Mouse (Mus musculus): ENCODE data around the gene Snca. TPM values are rescaled to one million over a fixed set of nuclear protein-coding genes. Genes with fewer than 3 reads are reported as not detected.

Gene Snca
- 100 to 1,000 TPM; 443 to 477 TPM for total RNA-seq (2021)
- long read RNA-seq, transcript Snca-201 (6 exons, 1,280 nt) = major isoform, 203 of 267 reads
- long read RNA-seq, transcript Snca-202 (6 exons, 1,188 nt) = minor isoform, 48 of 267 reads
- long read RNA-seq, partial matches to known transcripts = 11 of 267 reads
- long read RNA-seq, other reads (novel, unspliced or antisense) = 5 of 267 reads

- peak; percentile 30 to 67 for DNase-seq (ENCODE audit: low spot score in 2 of 2)
These were observed at the start of gene Snca for GRCm38 (mm10) chr6:60829282-60829891. TSS of gene Snca (minus strand) at chr6:60829855.

GRCm38 (mm10) chr6:60870126-60870525 lies 40.5 kb upstream of the Snca start:
- DNase-seq (ENCODE audit: low spot score in 2 of 2) = peak; percentile 53 to 82

- peak in 1 of 2 experiments; percentile 25 for DNase-seq (ENCODE audit: low spot score in 2 of 2)
These were observed 26.9 kb upstream of the Snca start for GRCm38 (mm10) chr6:60856599-60856998.

GRCm38 (mm10) chr6:60851690-60852089 lies 22.0 kb upstream of the Snca start:
- DNase-seq (ENCODE audit: low spot score in 2 of 2) = no peak

- peak; percentile 84 to 85 for DNase-seq (ENCODE audit: low spot score in 2 of 2)
These were observed 1.0 kb downstream of the Snca start for GRCm38 (mm10) chr6:60828429-60829264.

GRCm38 (mm10) chr6:60828047-60828428 lies 1.6 kb downstream of the Snca start:
- no peak for DNase-seq (ENCODE audit: low spot score in 2 of 2)

- no peak for DNase-seq (ENCODE audit: low spot score in 2 of 2)
These were observed 2.4 kb downstream of the Snca start for GRCm38 (mm10) chr6:60827290-60827689.

- DNase-seq (ENCODE audit: low spot score in 2 of 2) = no peak
These were observed 10.4 kb downstream of the Snca start for GRCm38 (mm10) chr6:60819272-60819671.

GRCm38 (mm10) chr6:60813516-60813915 lies 16.1 kb downstream of the Snca start:
- no peak for DNase-seq (ENCODE audit: low spot score in 2 of 2)

- no peak for DNase-seq (ENCODE audit: low spot score in 2 of 2)
These were observed 31.4 kb downstream of the Snca start for GRCm38 (mm10) chr6:60798266-60798665.

GRCm38 (mm10) chr6:60793659-60794365 lies 35.8 kb downstream of the Snca start:
- peak in 1 of 2 experiments; percentile 23 for DNase-seq (ENCODE audit: low spot score in 2 of 2)

GRCm38 (mm10) chr6:60786955-60787354 lies 42.7 kb downstream of the Snca start:
- no peak for DNase-seq (ENCODE audit: low spot score in 2 of 2)

- DNase-seq (ENCODE audit: low spot score in 2 of 2) = peak in 1 of 2 experiments; percentile 54
These were observed 57.8 kb downstream of the Snca start for GRCm38 (mm10) chr6:60771899-60772298.

GRCm38 (mm10) chr6:60765696-60766095 lies 64.0 kb downstream of the Snca start:
- DNase-seq (ENCODE audit: low spot score in 2 of 2) = peak in 1 of 2 experiments; percentile 49

GRCm38 (mm10) chr6:60762864-60763263 lies 66.8 kb downstream of the Snca start:
- no peak for DNase-seq (ENCODE audit: low spot score in 2 of 2)

- no peak for DNase-seq (ENCODE audit: low spot score in 2 of 2)
These were observed 67.9 kb downstream of the Snca start for GRCm38 (mm10) chr6:60761710-60762109.

- DNase-seq (ENCODE audit: low spot score in 2 of 2) = no peak
These were observed 74.7 kb downstream of the Snca start for GRCm38 (mm10) chr6:60754975-60755374.

- no peak for DNase-seq (ENCODE audit: low spot score in 2 of 2)
These were observed 83.7 kb downstream of the Snca start for GRCm38 (mm10) chr6:60745965-60746364.

GRCm38 (mm10) chr6:60741427-60742071 lies 88.1 kb downstream of the Snca start:
- DNase-seq (ENCODE audit: low spot score in 2 of 2) = no peak

- peak in 1 of 2 experiments; percentile 50 for DNase-seq (ENCODE audit: low spot score in 2 of 2)
These were observed 89.9 kb downstream of the Snca start for GRCm38 (mm10) chr6:60739776-60740175.

GRCm38 (mm10) chr6:60731164-60731563 lies 98.5 kb downstream of the Snca start:
- DNase-seq (ENCODE audit: low spot score in 2 of 2) = no peak
